Mouse (Mus musculus): ENCODE measurements around the gene Zfp626. TPM values are rescaled to one million over a fixed set of nuclear protein-coding genes. Genes with fewer than 3 reads are reported as not detected.
"Not testable (repeated sequence)": the region's sequence is repeated elsewhere in the genome, so short reads cannot be mapped to it uniquely, and the experiment has no call there.

The Zfp626 gene
- total RNA-seq, 2 experiments from 2014 or later, result 7.9 to 9.0 TPM

DNA sequence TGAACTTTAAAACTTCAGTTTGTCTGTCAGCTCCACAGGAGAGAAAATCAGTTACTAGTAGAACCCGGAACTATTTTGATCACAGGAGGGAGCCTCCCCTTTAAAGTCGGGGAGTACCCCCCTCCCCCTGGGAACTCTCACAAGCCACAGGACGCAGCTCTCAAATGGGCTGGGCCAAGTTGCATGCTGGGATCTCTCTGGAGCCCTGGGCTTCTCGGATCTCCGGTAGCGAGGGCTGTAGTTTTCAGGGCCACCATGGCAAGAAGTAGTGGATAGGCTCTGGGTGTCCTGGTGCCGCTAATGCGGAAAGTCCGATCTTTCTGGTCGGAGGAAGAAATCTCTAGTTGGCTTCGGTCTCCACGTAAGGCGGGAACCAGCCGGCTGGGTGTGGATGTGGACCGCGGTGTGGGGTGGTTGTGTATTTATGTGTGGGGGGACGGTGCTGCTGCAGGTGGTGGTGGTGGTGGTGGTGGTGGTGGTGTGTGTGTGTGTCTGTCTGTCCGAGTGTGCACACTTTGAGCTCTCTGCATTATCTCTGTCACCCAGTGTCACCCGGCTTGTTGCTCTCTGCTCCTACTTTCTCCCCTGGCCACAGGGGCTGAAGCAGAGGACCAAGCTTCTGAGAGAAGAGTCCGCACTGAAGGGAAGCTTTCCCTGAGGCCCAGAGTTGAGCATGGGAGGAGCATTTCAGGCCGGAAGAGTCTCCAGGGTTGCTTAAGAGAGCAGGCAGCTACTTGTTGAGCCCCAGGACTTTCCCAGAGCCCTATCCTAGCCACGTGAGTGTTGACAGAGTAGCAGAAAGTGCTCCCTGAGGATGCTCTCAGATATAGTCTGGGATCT lies 53.6 kb downstream of the Zfp626 start:
- peak; percentile 54 to 68 for DNase-seq (ENCODE audit: low spot score in 2 of 2)

DNA sequence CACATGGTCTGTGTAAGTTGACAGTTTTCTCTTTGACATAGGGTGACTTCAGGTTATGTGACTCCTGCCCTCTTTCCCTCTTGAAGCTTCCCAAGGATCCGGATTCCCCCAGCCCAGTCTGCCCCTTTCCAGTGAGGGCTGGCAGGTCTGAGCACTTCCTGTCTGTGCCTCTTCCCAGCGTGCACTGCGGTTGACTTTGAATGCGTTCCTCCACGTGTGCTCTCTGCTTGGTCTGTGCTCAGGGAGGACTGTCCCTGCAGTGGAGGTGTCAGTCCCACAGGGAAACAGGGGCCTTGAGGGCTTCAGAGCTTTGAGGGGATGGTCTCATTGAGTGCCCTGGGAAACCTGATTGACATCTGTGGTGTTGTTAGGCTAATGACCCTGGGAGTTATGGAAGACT lies 55.6 kb downstream of the Zfp626 start:
- not testable (repeated sequence) for DNase-seq (ENCODE audit: low spot score in 2 of 2)

Other genes starting within 250 kb of the Zfp626 start
- gene Akt2, start 215.6 kb upstream of the Zfp626 start, total RNA-seq (2021), result 100 to 1,000 TPM; 209 to 250 TPM
- gene Ttc9b, start 153.3 kb upstream of the Zfp626 start, total RNA-seq (2021), result not detected
- gene Map3k10, start 132.6 kb upstream of the Zfp626 start, total RNA-seq (2021), result 10 to 100 TPM; 30.3 to 33.4 TPM
- 1 to 10 TPM; 1.2 to 2.0 TPM for gene Zfp607b, start 117.9 kb upstream of the Zfp626 start, total RNA-seq (2021)
- gene Zfp60, start 75.8 kb upstream of the Zfp626 start, total RNA-seq (2021), result 10 to 100 TPM; 13.3 to 16.2 TPM
- gene Zfp59, start 31.4 kb downstream of the Zfp626 start, total RNA-seq (2021), result 1 to 10 TPM; 3.1 to 3.3 TPM
- 1 to 10 TPM; 3.9 to 5.2 TPM for gene Zfp607a, start 50.3 kb downstream of the Zfp626 start, total RNA-seq (2021)
- gene Zfp974, start 122.3 kb downstream of the Zfp626 start, total RNA-seq (2021), result 10 to 100 TPM; 11.4 to 12.2 TPM
- gene Zfp780b, start 172.0 kb downstream of the Zfp626 start, total RNA-seq (2021), result 10 to 100 TPM; 10.7 to 11.2 TPM
- gene Zfp850, start 206.9 kb downstream of the Zfp626 start, total RNA-seq (2021), result 1 to 10 TPM; 2.0 to 2.1 TPM
- 100 to 1,000 TPM; 161 to 166 TPM for gene Psmc4, start 242.9 kb downstream of the Zfp626 start, total RNA-seq (2021)